Mouse (Mus musculus): ENCODE data around the gene Uggt2.
A peak's percentile ranks its signal among the peaks of the same experiment; 100 is the strongest.

Uggt2 gene

GRCm38 (mm10) chr14:118980358-118980757 is 118.9 kb downstream of the Uggt2 start:
- DNase-seq: no peak

GRCm38 (mm10) chr14:118979571-118980325 is 119.5 kb downstream of the Uggt2 start:
- no peak for DNase-seq

GRCm38 (mm10) chr14:118977136-118977816 is 122.0 kb downstream of the Uggt2 start:
- DNase-seq: no peak

- DNase-seq: no peak
Observed at GRCm38 (mm10) chr14:118972268-118972667, 127.0 kb downstream of the Uggt2 start.

DNA sequence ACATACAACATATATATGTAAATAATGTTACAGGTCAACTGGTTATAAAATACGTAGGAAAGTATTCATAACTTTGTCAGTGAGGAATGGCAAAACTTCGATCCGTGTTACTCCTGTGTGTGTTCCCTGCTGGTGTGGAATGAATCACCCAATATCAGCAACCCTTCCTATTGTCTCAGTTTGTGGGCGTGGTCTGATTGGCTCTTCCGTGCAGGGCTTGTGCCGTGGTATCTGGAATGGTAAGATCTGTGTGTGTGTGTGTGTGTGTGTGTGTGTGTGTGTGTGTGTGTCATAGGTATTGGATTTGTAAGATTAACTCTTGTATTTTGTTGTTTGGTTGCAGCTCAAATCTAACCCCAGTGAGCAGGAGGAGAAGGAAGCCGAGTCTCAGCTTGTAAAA is 131.6 kb downstream of the Uggt2 start:
- DNase-seq: no peak

GRCm38 (mm10) chr14:118965356-118966000 is 133.8 kb downstream of the Uggt2 start:
- no peak for DNase-seq

GRCm38 (mm10) chr14:118958010-118958409 is 141.2 kb downstream of the Uggt2 start:
- no peak for DNase-seq

- DNase-seq: peak; percentile 60
Observed at GRCm38 (mm10) chr14:118951912-118952583, 147.2 kb downstream of the Uggt2 start.

GRCm38 (mm10) chr14:118948841-118949240 is 150.4 kb downstream of the Uggt2 start:
- no peak for DNase-seq

DNA sequence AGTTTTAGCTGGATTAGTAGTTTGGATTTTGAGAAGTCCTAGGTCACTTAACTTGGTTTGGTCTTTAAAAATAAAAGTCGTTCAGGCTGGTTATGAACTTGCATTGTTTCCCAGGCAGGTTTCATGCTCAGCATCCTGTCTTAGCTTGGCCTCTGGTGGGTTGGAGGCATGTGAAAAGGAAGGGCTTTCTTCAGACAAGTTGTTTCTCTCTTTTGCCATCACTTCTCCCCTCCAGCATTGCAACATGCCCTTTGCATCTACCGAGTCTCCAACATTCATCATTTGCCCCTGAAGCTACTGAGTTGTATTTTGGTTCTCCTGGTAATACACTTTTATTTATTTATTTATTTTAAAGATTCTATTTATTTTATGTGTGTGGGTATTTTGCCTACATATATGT is 154.5 kb downstream of the Uggt2 start:
- no peak for DNase-seq

GRCm38 (mm10) chr14:118942076-118942475 is 157.2 kb downstream of the Uggt2 start:
- DNase-seq: no peak

- no peak for DNase-seq
Observed at GRCm38 (mm10) chr14:118940796-118941495, 158.3 kb downstream of the Uggt2 start.

DNA sequence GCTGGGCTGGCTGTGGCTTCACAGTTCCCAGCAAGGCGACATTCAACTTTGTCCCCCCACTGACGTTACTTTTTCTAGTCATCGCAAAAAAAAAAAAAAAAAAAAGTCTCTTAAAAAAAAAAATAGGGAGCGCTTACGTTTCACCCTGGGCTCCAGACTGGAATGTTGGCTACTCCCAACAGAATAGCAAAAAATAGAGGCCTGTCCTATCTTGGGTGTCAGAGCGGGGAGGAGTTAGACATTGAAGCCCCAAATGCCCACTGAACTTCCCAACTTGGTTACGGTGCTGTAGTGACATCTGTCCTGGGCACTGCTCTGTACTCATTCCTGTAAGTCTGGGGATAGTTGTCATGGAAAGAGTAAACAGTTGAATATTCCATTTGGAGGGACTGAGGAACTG is 160.7 kb downstream of the Uggt2 start:
- peak; percentile 25 for DNase-seq

DNA sequence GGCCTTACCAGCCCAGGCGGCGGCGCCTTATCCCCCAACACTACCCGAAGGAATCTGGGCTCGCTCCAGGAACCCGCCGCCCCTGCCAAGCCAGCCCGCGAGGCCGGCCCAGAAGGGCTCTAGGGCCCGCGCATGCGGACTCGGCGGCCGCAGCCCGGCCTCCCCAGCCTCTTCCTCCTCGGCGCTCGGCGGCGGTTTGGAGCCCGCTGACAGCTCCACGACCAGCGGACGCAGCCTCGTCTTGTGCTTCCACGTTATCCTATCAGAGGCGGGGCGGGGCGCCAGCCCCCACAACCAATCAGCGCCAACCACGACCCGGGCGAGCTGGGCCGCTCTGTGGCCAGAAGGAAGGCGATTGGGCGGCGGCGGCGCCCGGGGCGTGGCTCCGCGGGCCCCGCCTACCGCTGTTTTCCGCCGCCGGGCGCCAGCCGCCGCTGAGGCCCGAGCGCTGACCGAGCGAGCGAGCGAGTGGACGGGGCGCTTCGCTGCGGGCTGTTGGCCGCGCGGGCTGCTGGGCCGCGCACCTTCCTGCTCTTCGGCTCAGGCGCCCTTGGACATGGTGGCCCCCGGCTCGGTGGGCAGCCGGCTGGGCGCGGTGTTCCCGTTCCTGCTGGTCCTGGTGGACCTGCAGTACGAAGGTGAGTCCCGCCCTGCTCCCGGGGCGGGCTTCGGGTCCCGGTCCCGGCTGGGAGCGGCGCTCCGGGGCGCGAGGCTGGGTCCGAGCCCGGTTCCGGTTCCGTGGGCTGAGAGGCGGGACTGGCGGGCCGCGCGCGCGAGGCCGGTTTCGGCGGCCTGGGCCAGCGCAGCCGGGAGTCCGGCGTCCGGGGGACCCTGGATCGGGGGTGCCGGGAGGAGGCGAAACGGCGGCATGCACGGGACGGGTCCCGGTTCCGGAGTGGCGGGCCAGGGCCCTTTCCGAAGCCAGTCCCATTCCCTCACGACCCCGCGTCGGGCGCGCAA is 161.4 kb downstream of the Uggt2 start, which contains the start of gene Dnajc3:
TSS of gene Dnajc3 (plus strand) at position 444 of the 960 bp plus-strand sequence.
- peak; percentile 99 for DNase-seq

DNA sequence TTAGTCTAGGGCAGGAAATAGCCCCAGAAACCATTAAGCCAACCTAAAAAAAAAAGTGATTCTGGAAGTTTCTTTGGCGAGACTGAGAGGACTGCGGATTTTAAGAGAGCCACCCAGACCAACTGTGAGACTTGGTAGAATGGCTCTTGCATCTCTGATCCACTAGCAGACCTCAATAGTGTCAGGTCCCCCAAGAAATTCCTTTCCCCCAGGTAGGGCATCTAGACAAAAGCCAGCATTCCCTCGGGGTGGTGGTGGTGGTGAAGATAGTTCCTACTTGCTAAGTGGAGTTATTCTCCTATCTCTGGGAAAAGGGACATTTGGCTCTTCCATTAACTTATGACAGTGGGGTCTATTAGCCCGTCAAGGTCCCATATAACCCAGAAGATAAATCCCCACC is 162.3 kb downstream of the Uggt2 start:
- no peak for DNase-seq

DNA sequence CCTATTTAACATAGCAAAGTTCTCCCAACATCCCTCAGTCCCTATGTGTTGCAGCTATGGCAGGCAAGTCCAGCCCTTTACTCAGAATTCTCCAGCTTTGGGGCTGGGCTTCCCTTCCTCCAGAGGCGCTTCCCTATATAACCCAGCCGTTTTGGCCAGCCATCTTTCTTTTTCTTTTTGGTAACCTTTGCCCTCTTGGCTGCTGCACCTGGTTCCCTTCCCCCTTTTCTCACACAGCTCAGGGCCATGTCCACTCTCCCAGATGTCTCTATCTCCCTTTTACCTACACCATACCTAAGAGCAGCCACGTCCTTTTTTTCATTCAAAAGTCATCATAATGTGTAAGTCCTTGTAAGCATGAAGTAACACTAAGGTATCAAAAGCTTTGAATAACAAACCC is 163.0 kb downstream of the Uggt2 start:
- DNase-seq: no peak

All from lung, postnatal 14 days (tissue).